Mouse (Mus musculus) heart, embryonic 16.5 days (tissue): Measurements from ENCODE around the gene Trpv5. TPM values are rescaled to one million over a fixed set of nuclear protein-coding genes. Genes with fewer than 3 reads are reported as not detected.

Source experiments
- ATAC-seq: fragments of 200-750 bp; cut with Nextera tagmentation; replicated peaks from 2 replicates; pipeline ENCODE4 v1.8.0; 2017; ENCODE audit warnings: moderate number of reproducible peaks; ENCODE audit not compliant: insufficient read depth, low FRiP score; ENCODE audit errors: extremely low read depth
- H3K27ac ChIP-seq: fragments of 300-500 bp; sonication (generic); 2 replicates; pipeline ENCODE4 v1.5.1; 2014; ENCODE audit warnings: mild to moderate bottlenecking, low read length, control low read depth, moderate library complexity
- H3K27me3 ChIP-seq: fragments of 300-500 bp; sonication (generic); 2 replicates; pipeline ENCODE4 v1.6.1; 2014; ENCODE audit warnings: low read length, mixed read lengths; ENCODE audit not compliant: control insufficient read depth, insufficient read depth
- H3K36me3 ChIP-seq: fragments of 300-500 bp; sonication (generic); 2 replicates; pipeline ENCODE4 v1.6.1; 2014; ENCODE audit not compliant: control insufficient read depth, insufficient read depth
- H3K4me1 ChIP-seq: fragments of 300-500 bp; sonication (generic); 2 replicates; pipeline ENCODE4 v1.6.1; 2014; ENCODE audit warnings: low read length, mixed read lengths; ENCODE audit not compliant: control insufficient read depth, insufficient read depth
- H3K4me2 ChIP-seq: fragments of 300-500 bp; sonication (generic); 2 replicates; pipeline ENCODE4 v1.6.1; 2014; ENCODE audit warnings: low read depth, mild to moderate bottlenecking, control low read depth, low read length
- H3K4me3 ChIP-seq: fragments of 300-500 bp; sonication (generic); 2 replicates; pipeline ENCODE4 v1.5.1; 2014; ENCODE audit warnings: mild to moderate bottlenecking, control low read depth, low read length
- H3K9ac ChIP-seq: fragments of 300-500 bp; sonication (generic); 2 replicates; pipeline ENCODE4 v1.6.1; 2014; ENCODE audit warnings: low read length, control low read depth
- H3K9me3 ChIP-seq: fragments of 300-500 bp; sonication (generic); replicated peaks from 2 replicates; pipeline ENCODE4 v1.6.1; 2016; ENCODE audit warnings: low read length; ENCODE audit not compliant: control insufficient read depth
- WGBS: fragments of 180-500 bp; shearing (Covaris S2); extraction: QIAGEN DNeasy Blood & Tissue Kit; methylation state at CpG from one replicate; pipeline ENCODE4 v1.1.7; 2014; 5-methylcytosine and 5-hydroxymethylcytosine counted together
- polyA plus RNA-seq: library from polyadenylated mRNA; unstranded; fragments of >200 nt; fragmentation: Nextera tagmentation; extraction: Ambion mirVana; gene quantifications from 2 replicates; pipeline ENCODE4 v1.2.1, GENCODE M21; 2015

Trpv5 gene
- polyA plus RNA-seq, 1 experiment from 2014 or later = not detected

DNA sequence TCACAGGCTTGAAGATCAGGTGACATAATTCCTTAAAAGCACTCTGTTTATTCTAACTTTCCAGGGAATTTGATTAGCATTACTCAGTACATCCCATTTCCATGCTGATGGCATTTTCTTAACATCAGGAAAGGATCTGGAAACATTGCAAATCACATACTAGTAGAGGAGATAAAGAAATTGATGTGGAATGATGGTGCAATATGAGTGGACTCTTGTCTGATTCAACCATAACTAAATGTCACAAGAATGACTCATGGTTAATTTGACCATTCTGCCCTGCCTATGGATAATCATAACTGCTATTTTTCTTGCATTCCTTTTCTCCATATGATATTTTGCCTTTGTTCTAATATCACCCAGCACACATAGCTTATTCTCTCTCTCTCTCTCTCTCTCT, 11.6 kb upstream of the Trpv5 start:
- ATAC-seq = no peak
- H3K4me2 ChIP-seq = no peak overlapping the region
- H3K36me3 ChIP-seq = no peaks in the 10 kb centered on the region
- H3K4me1 ChIP-seq = no peaks in the 10 kb centered on the region
- H3K27me3 ChIP-seq = no peaks in the 10 kb centered on the region
- no peak overlapping the region for H3K9ac ChIP-seq
- H3K9me3 ChIP-seq = no peaks in the 10 kb centered on the region
- H3K27ac ChIP-seq = no peak overlapping the region
- H3K4me3 ChIP-seq = no peak overlapping the region

GRCm38 (mm10) chr6:41685596-41685995, 5.0 kb upstream of the Trpv5 start:
- no peak for ATAC-seq
- WGBS = 76% methylated on average over 3 of the region's 3 CpGs

GRCm38 (mm10) chr6:41684911-41685310, 4.3 kb upstream of the Trpv5 start:
- 45% methylated on average over 5 of the region's 5 CpGs for WGBS
- Histone ChIP-seq H3K36me3 (no peaks in the 10 kb centered on the region), H3K4me3 (no peak overlapping the region), H3K9me3 (no peaks in the 10 kb centered on the region), H3K9ac (no peak overlapping the region), H3K4me1 (no peaks in the 10 kb centered on the region), H3K4me2 (no peak overlapping the region), H3K27me3 (no peaks in the 10 kb centered on the region), H3K27ac (no peak overlapping the region)
- ATAC-seq = no peak

More at GRCm38 (mm10) chr6:41685596-41685995, 5.0 kb upstream of the Trpv5 start:
- no peaks in the 10 kb centered on the region for H3K4me1 ChIP-seq
- no peak overlapping the region for H3K27ac ChIP-seq
- H3K9me3 ChIP-seq = no peaks in the 10 kb centered on the region
- H3K4me3 ChIP-seq = no peak overlapping the region
- no peaks in the 10 kb centered on the region for H3K36me3 ChIP-seq
- no peaks in the 10 kb centered on the region for H3K27me3 ChIP-seq
- no peak overlapping the region for H3K4me2 ChIP-seq
- H3K9ac ChIP-seq = no peak overlapping the region

GRCm38 (mm10) chr6:41684131-41684530, 3.6 kb upstream of the Trpv5 start, which contains the start of gene Llcfc1:
Gene Llcfc1 (plus strand): TSS chr6:41684431.
- Histone ChIP-seq H3K4me1 (no peaks in the 10 kb centered on the region), H3K4me2 (no peak within 1 kb of the TSS), H3K27me3 (no peaks in the 10 kb centered on the region), H3K9me3 (no peaks in the 10 kb centered on the region), H3K36me3 (no peaks in the 10 kb centered on the region), H3K4me3 (no peak within 1 kb of the TSS), H3K27ac (no peak within 1 kb of the TSS), H3K9ac (no peak within 1 kb of the TSS)
- ATAC-seq = no peak
- 71% methylated on average over 2 of the region's 2 CpGs for WGBS

DNA sequence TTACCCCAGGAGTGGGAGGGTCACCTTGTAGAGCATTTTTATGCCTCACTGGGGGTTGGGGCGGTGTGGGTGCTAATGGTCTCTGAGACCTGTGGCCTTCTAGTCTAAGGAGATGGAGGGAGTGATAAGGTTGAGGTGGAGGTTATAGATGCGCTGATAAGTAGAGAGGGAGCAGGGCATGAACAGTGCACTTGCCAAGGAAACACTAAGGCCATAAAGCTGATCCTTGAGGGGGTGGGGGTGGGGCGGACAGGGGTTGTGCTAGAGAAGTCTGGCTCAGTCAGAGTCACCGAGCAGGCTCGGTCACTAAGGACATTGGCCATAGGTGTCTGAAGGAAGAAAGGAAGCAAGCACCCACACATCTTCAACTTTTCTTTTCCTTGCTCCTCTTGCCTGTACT, 1.1 kb upstream of the Trpv5 start:
- Histone ChIP-seq H3K4me3 (no peak overlapping the region), H3K4me1 (no peaks in the 10 kb centered on the region), H3K27ac (no peak overlapping the region), H3K4me2 (no peak overlapping the region), H3K27me3 (no peaks in the 10 kb centered on the region), H3K9ac (no peak overlapping the region), H3K36me3 (no peaks in the 10 kb centered on the region), H3K9me3 (no peaks in the 10 kb centered on the region)
- WGBS = 73% methylated on average over 5 of the region's 5 CpGs
- ATAC-seq = no peak

DNA sequence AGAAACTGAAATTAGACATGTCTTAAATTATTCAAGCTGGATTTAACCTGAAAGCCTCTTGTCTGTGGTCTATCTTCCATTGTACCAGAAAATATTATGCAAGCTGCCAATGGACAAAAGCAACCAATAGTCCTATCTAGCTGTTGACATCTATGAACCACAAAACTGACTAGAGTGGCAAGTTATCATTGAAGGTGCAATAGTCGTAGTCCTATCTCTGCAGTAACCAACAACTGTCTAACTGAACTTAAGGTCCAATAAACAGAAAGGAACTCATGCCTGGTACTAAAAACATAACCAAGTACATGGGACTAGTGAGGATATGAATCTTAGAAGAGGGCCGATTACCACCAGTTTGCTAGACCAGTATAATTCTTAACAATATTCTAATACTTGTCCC, 4.0 kb downstream of the Trpv5 start:
- no peaks in the 10 kb centered on the region for H3K27me3 ChIP-seq
- H3K9ac ChIP-seq = no peak overlapping the region
- ATAC-seq = no peak

DNA sequence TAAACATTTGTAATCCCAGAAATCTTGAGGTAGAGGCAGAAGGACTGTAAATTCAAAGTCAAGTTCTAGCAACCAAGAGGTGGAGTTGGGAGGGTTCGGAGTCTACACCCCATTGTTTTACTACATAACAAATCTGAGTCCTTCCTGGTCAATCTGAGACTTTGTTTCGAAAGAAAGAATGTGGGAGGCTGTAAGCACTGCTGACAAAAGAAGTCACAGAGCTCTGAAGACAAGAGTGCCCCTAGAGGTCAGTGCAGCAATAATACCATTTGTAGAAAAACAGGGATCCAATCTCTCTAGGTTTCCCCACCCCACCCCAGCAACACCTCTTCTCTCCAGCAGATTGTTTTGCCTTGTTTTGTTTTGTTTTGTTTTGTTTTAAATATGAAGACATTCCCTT, 18.2 kb downstream of the Trpv5 start:
- Histone ChIP-seq H3K27me3 (no peaks in the 10 kb centered on the region), H3K27ac (no peak overlapping the region), H3K9ac (no peak overlapping the region), H3K4me1 (no peaks in the 10 kb centered on the region), H3K9me3 (no peaks in the 10 kb centered on the region), H3K36me3 (no peaks in the 10 kb centered on the region), H3K4me3 (no peak overlapping the region), H3K4me2 (no peak overlapping the region)
- ATAC-seq = no peak
- 44% methylated on average over 2 of the region's 2 CpGs for WGBS

More for the DNA sequence above, 4.0 kb downstream of the Trpv5 start:
- WGBS = 74% methylated on average over 2 of the region's 2 CpGs
- Histone ChIP-seq H3K36me3 (no peaks in the 10 kb centered on the region), H3K4me3 (no peak overlapping the region), H3K4me2 (no peak overlapping the region), H3K4me1 (no peaks in the 10 kb centered on the region), H3K9me3 (no peaks in the 10 kb centered on the region; the same call in 1 of the 2 replicates), H3K27ac (no peak overlapping the region)

DNA sequence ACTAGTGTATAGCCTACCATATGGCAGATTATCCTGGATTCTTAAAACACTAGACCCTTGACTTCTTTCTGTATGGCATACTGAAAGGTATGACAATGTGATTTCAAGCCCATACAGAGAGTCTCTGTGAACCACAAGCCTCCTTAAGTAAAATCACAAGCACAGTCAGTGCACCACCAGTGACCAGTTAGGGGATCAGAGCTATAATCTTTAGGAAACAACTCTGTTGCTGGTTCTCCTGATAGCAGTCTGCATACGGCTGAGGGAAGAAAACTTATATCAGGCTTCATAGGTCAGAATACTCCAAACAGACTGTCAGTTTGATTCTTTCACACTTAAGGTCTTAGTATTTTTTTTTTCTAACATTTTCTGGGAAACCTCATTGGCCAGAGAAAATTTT, 22.1 kb downstream of the Trpv5 start:
- no peaks in the 10 kb centered on the region for H3K4me1 ChIP-seq
- no peaks in the 10 kb centered on the region for H3K36me3 ChIP-seq
- H3K9ac ChIP-seq = no peak overlapping the region
- no peaks in the 10 kb centered on the region for H3K9me3 ChIP-seq
- no peak overlapping the region for H3K27ac ChIP-seq
- no peak overlapping the region for H3K4me3 ChIP-seq
- no peak overlapping the region for H3K4me2 ChIP-seq
- 52% methylated on average over 1 of the region's 1 CpGs for WGBS
- H3K27me3 ChIP-seq = no peaks in the 10 kb centered on the region
- no peak for ATAC-seq

DNA sequence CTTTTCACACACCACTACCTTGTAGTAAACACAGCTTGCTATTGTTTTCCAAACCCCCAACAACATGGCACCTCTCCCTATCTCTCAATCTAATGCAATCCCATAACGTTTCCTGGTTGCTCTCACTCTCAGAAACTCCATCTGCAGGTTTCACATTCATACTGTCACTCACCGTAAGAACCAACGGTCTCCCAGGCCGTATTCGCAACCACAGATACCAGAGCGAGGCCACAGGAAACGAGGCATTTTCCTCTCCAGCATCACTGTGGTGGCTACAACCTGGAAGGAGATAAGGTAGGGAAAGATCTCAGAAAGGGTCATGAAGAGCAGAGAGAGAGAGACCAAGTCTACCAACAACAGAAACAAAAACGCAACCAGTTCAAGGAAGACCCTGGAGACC, 25.9 kb downstream of the Trpv5 start:
- H3K9ac ChIP-seq = no peak overlapping the region
- no peak overlapping the region for H3K4me3 ChIP-seq
- 67% methylated on average over 8 of the region's 8 CpGs for WGBS
- no peaks in the 10 kb centered on the region for H3K9me3 ChIP-seq
- H3K27me3 ChIP-seq = no peaks in the 10 kb centered on the region
- no peak overlapping the region for H3K4me2 ChIP-seq
- H3K36me3 ChIP-seq = no peaks in the 10 kb centered on the region
- H3K4me1 ChIP-seq = no peaks in the 10 kb centered on the region
- no peak for ATAC-seq
- no peak overlapping the region for H3K27ac ChIP-seq

DNA sequence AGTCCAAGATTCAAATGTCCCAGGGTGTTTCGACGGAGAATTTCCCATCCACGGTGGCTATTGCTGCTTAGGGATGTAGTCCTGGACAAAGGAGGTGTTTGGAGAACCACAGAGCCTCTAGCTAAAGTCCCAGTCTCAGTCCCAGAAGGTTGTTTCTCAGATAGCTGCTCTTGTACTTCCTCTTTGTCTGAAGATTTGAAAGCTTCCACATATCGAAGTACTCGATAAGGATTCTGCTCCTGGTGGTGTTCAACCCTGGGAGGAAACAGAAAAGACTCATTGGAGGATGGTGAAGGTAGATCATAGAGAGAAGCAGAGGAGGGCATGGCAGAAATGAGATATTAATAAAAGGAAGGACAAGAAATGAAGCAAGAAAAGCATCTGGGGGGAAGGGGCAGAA, 27.4 kb downstream of the Trpv5 start:
- no peak overlapping the region for H3K27ac ChIP-seq
- no peak overlapping the region for H3K4me3 ChIP-seq
- no peak for ATAC-seq
- 77% methylated on average over 5 of the region's 5 CpGs for whole genome bisulfite sequencing
- H3K9me3 ChIP-seq = no peaks in the 10 kb centered on the region
- no peaks in the 10 kb centered on the region for H3K36me3 ChIP-seq
- no peak overlapping the region for H3K9ac ChIP-seq
- H3K27me3 ChIP-seq = no peaks in the 10 kb centered on the region
- no peaks in the 10 kb centered on the region for H3K4me1 ChIP-seq
- no peak overlapping the region for H3K4me2 ChIP-seq
